Mouse (Mus musculus): ENCODE data around the gene Opcml.

DNA sequence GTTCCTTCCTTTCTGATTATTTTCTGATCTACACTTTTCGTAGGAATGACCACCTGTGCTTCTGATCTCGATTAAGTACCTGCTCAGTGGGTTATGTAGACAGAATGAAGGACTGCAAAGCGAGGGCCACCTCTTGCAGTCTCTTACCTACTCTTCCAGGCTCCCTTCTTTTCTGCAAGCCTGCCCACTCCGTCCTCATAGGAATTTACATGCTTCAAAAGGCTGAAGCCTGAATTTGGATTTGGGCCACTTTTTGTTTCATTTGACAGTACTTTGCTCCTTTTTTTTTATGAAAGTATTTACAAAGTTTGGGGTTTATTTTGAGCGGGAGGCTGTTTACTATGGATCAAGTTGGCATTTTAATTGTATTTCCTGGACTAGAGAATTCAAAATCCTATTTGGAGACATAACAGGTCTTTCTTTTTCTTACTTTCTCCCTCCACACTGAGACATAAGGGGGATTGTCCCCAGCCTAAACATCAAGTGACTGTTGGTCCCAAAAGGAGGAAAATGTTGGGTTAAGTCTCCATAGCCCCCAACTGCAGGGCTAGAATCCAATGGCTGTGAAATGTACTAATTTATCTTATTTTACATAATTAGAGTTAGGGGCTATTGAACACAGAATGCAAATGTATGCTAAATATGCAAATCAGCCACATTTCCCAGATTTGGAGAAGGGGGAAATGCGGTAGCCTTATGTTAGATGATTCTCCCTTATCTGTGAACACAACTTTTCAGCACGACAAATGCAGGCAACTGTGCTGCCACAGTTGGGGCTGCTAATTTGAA, 667.6 kb downstream of the Opcml start:
- TF ChIP-seq EP300 (IDR thresholded peaks at IDR 0.05; ENCODE audit: insufficient read depth, low read depth, low read length) (no peak), POLR2A (IDR thresholded peaks at IDR 0.05; ENCODE audit: insufficient read depth, low read depth, low read length) (no peak)
